Mouse (Mus musculus) heart, adult 9 months (tissue): ENCODE measurements at regions not wholly inside any gene's neighbourhood (a gene's known extent, or its start where the extent isn't known, plus 50 kb on each side); places are given as distances from the start of the nearest gene placed in this dataset.
"Not testable (repeated sequence)": the region's sequence is repeated elsewhere in the genome, so short reads cannot be mapped to it uniquely, and the experiment has no call there.

Experiments
- DNase-seq, 2 experiments: peaks; one replicate each; pipeline ENCODE4 v3.0.0; 2022; ENCODE audit warnings: low spot score in 2 of 2

- no peak for DNase-seq
These were observed 345.3 kb upstream of the Fign start for GRCm38 (mm10) chr2:64443171-64443570.

- DNase-seq: no peak
These were observed 343.1 kb upstream of the Fign start for GRCm38 (mm10) chr2:64440961-64441360.

- not testable (repeated sequence) for DNase-seq
These were observed 319.3 kb upstream of the Fign start for GRCm38 (mm10) chr2:64417129-64417528.

GRCm38 (mm10) chr2:64413846-64414245 is 316.0 kb upstream of the Fign start:
- DNase-seq: no peak

GRCm38 (mm10) chr2:64413263-64413662 is 315.4 kb upstream of the Fign start:
- DNase-seq: no peak

GRCm38 (mm10) chr2:64395946-64396345 is 298.1 kb upstream of the Fign start:
- no peak for DNase-seq

- DNase-seq: no peak
These were observed 296.9 kb upstream of the Fign start for GRCm38 (mm10) chr2:64394619-64395294.

GRCm38 (mm10) chr2:64394199-64394598 is 296.4 kb upstream of the Fign start:
- DNase-seq: no peak

GRCm38 (mm10) chr2:64369791-64370190 is 272.0 kb upstream of the Fign start:
- no peak for DNase-seq

- no peak for DNase-seq
These were observed 269.4 kb upstream of the Fign start for GRCm38 (mm10) chr2:64367188-64367587.

GRCm38 (mm10) chr2:64366528-64366927 is 268.7 kb upstream of the Fign start:
- DNase-seq: no peak

- DNase-seq: no peak
These were observed 258.4 kb upstream of the Fign start for GRCm38 (mm10) chr2:64356286-64356685.

- DNase-seq: no peak
These were observed 227.7 kb upstream of the Fign start for GRCm38 (mm10) chr2:64325499-64325898.
